8 mouse cellular contexts compared by ENCODE assay signal in genomic region chr13:95481428-95481827, GRCm38 (mm10). TPM values are rescaled to one million over a fixed set of nuclear protein-coding genes. Genes with fewer than 3 reads are reported as not detected.
DNase-seq lines count a peak whose midpoint lies in the region; ATAC-seq and TF ChIP-seq lines count a peak whose summit lies in the region.

No protein-coding gene starts in this region.

- TF ChIP-seq POLR2A in embryonic fibroblast, embryonic 13.5 days (IDR thresholded peaks at IDR 0.05; ENCODE audit: low read depth, low read length): no peak

- H3K4me3 ChIP-seq in embryonic fibroblast, embryonic 13.5 days (ENCODE audit: insufficient read depth, low read length): no peak overlapping the region
- H3K4me3 ChIP-seq in lung, embryonic 16.5 days (ENCODE audit: low read length): no peak overlapping the region

- H3K27ac ChIP-seq in embryonic fibroblast, embryonic 13.5 days (ENCODE audit: insufficient read depth, low read length): no peak overlapping the region
- no peak overlapping the region for H3K27ac ChIP-seq in lung, embryonic 16.5 days (ENCODE audit: low read length)

- intact Hi-C loops in heart, postnatal 10 days (cut with DNase I): loop anchor here (1.0 kb wide), 1 partner anchor 91 kb away; no protein-coding TSS in a partner anchor

- no peaks in the 10 kb centered on the region for H3K27me3 ChIP-seq in lung, embryonic 16.5 days (ENCODE audit: control insufficient read depth, insufficient read depth, low read depth, low read length)

- no peaks in the 10 kb centered on the region for H3K36me3 ChIP-seq in lung, embryonic 16.5 days (ENCODE audit: control insufficient read depth, insufficient read depth, low read length)

- peak; percentile 52; the same call in 1 of the 2 replicates for TF ChIP-seq CTCF in embryonic fibroblast, embryonic 13.5 days (IDR thresholded peaks at IDR 0.05; ENCODE audit: borderline replicate concordance, insufficient read depth, low read length)

- peak; percentile 58 to 72 for DNase-seq in CD8-positive naive resting alpha-beta T cell, adult 2 months (ENCODE audit: low read depth in 2 of 2, low spot score in 2 of 2)
- DNase-seq in adrenal gland, postnatal 4 days (ENCODE audit: low spot score in 2 of 2): peak; percentile 20 to 44
- peak; percentile 84 to 90 for DNase-seq in heart, postnatal 10 days
- peak; percentile 61 for DNase-seq in large intestine, adult 2 months (ENCODE audit: low read depth, low spot score)
- peak; percentile 58 for DNase-seq in ovary, postnatal 10 days (ENCODE audit: low spot score)
- DNase-seq in thymus, postnatal 10 days (ENCODE audit: low spot score in 2 of 2): peak; percentile 26 to 67

- H3K9me3 ChIP-seq in lung, embryonic 16.5 days (ENCODE audit: control insufficient read depth, low read length): no peaks in the 10 kb centered on the region

- WGBS in large intestine, adult 2 months: 4% methylated on average over 4 of the region's 4 CpGs
- WGBS in lung, embryonic 16.5 days: 2% methylated on average over 4 of the region's 4 CpGs

- H3K4me2 ChIP-seq in lung, embryonic 16.5 days (ENCODE audit: low read depth, low read length): no peak overlapping the region

- no peaks in the 10 kb centered on the region for H3K4me1 ChIP-seq in embryonic fibroblast, embryonic 13.5 days (ENCODE audit: control insufficient read depth, insufficient read depth, low read length)
- peaks cover 3% of the 10 kb centered on the region for H3K4me1 ChIP-seq in lung, embryonic 16.5 days (replicated peaks; ENCODE audit: control insufficient read depth, insufficient read depth, low read length)

- no peak overlapping the region for H3K9ac ChIP-seq in lung, embryonic 16.5 days (ENCODE audit: low read length)

- ATAC-seq in lung, embryonic 16.5 days (ENCODE audit: low read depth): peak; percentile 45; the same call in 1 of the 2 replicates

RNA-seq across cellular contexts. Expression of gene S100z, which starts 2.9 kb away (rescaled TPM):
- total RNA-seq in adrenal gland, postnatal 4 days (2021): not detected
- not detected in 2 replicates for polyA plus RNA-seq in embryonic fibroblast, embryonic 13.5 days (2011; ENCODE audit: insufficient read length, low read depth, missing spikeins)
- not detected for total RNA-seq in heart, postnatal 10 days (2021)
- polyA plus RNA-seq in large intestine, adult 2 months (2012; rRNA removed): 0.48 TPM in 1 of 2 replicates, not detected in the other
- polyA plus RNA-seq in lung, embryonic 16.5 days (2015; fragmentation: Nextera tagmentation; extraction: Ambion mirVana): not detected in 2 replicates

RNA-seq across cellular contexts. Expression of gene Crhbp, which starts 36.7 kb away (rescaled TPM):
- total RNA-seq in adrenal gland, postnatal 4 days (2021): not detected
- polyA plus RNA-seq in embryonic fibroblast, embryonic 13.5 days (2011; ENCODE audit: insufficient read length, low read depth, missing spikeins): not detected in 2 replicates
- total RNA-seq in heart, postnatal 10 days (2021): not detected
- not detected in 2 replicates for polyA plus RNA-seq in large intestine, adult 2 months (2012; rRNA removed)
- 0.18 TPM in 1 of 2 replicates, not detected in the other for polyA plus RNA-seq in lung, embryonic 16.5 days (2015; fragmentation: Nextera tagmentation; extraction: Ambion mirVana)

RNA-seq across cellular contexts. Expression of gene F2rl1, which starts 43.6 kb away (rescaled TPM):
- 1 to 10 TPM in 1 of 2 experiments, under 1 TPM in 1; 0.42 to 3.1 TPM for total RNA-seq in adrenal gland, postnatal 4 days (2021)
- polyA plus RNA-seq in embryonic fibroblast, embryonic 13.5 days (2011; ENCODE audit: insufficient read length, low read depth, missing spikeins): 11.9 and 17.7 TPM in 2 replicates
- 1 to 10 TPM in 1 of 2 experiments, under 1 TPM in 1; 0.96 to 1.0 TPM for total RNA-seq in heart, postnatal 10 days (2021)
- polyA plus RNA-seq in large intestine, adult 2 months (2012; rRNA removed): 39.0 and 53.0 TPM in 2 replicates
- 5.5 and 5.8 TPM in 2 replicates for polyA plus RNA-seq in lung, embryonic 16.5 days (2015; fragmentation: Nextera tagmentation; extraction: Ambion mirVana)

Comparison
In these comparisons a context has a peak if more than half of its experiments do, and no peak if none do; other contexts are left out.
1. DNase-seq: peak in every context shown above with its lines; median percentile 87 in heart, postnatal 10 days; 65 in CD8-positive naive resting alpha-beta T cell, adult 2 months; 61 in large intestine, adult 2 months; 58 in ovary, postnatal 10 days; 46 in thymus, postnatal 10 days; 32 in adrenal gland, postnatal 4 days.